Mouse (Mus musculus): ENCODE data around the gene Wdr77. TPM values are rescaled to one million over a fixed set of nuclear protein-coding genes. Genes with fewer than 3 reads are reported as not detected.

Gene Wdr77
- polyA plus RNA-seq, 1 experiment from 2014 or later: 133 TPM

DNA sequence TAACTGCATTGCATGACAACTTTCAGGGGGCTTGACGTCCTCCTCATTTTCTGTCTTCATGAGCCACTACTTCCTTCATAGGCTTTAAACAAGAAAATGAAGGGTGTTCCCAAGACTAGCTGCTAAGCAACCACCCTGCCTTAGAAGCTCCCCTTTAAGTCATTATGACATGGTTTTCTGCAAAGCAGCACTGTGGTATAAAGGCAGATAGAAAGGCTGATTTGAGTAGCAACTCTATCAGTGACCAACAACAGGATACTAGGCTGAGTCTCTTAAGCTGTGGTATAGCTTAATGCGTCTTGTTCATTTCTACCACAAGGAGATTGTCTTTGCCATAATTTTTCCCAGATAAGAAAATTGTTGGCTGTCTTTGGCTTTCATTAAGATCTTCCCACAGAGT lies 55.4 kb downstream of the Wdr77 start, which contains the start of gene Pifo:
Gene Pifo (minus strand): TSS at position 101 of the 400 bp plus-strand sequence.
- WGBS: 88% methylated on average over 2 of the region's 2 CpGs
- ATAC-seq: no peak
- Histone ChIP-seq H3K27me3 (replicated peaks) (no peaks in the 10 kb centered on the region), H3K27ac (no peak within 1 kb of the TSS), H3K9me3 (no peaks in the 10 kb centered on the region), H3K4me1 (replicated peaks) (no peaks in the 10 kb centered on the region), H3K4me3 (replicated peaks) (no peak within 1 kb of the TSS), H3K4me2 (replicated peaks) (no peak within 1 kb of the TSS), H3K36me3 (no peaks in the 10 kb centered on the region), H3K9ac (no peak within 1 kb of the TSS)

Other genes with a start within 250 kb of the Wdr77 start
- 116 and 133 TPM in 2 replicates for gene Rap1a, start 158.0 kb upstream of the Wdr77 start, polyA plus RNA-seq (2015; fragmentation: Nextera tagmentation; extraction: Ambion mirVana)
- 0.15 and 0.39 TPM in 2 replicates for gene Adora3, start 88.5 kb upstream of the Wdr77 start, polyA plus RNA-seq (2015; fragmentation: Nextera tagmentation; extraction: Ambion mirVana)
- 0.24 and 0.52 TPM in 2 replicates for gene Tmigd3, start 88.5 kb upstream of the Wdr77 start, polyA plus RNA-seq (2015; fragmentation: Nextera tagmentation; extraction: Ambion mirVana)
- gene I830077J02Rik, start 26.7 kb upstream of the Wdr77 start, polyA plus RNA-seq (2015; fragmentation: Nextera tagmentation; extraction: Ambion mirVana): 1.5 and 1.7 TPM in 2 replicates
- 600 and 651 TPM in 2 replicates for gene Atp5f1, start 730 bp downstream of the Wdr77 start, polyA plus RNA-seq (2015; fragmentation: Nextera tagmentation; extraction: Ambion mirVana)
- gene Ovgp1, start 14.3 kb downstream of the Wdr77 start, polyA plus RNA-seq (2015; fragmentation: Nextera tagmentation; extraction: Ambion mirVana): 0.67 and 0.97 TPM in 2 replicates
- not detected in 2 replicates for gene Pifo, start 55.3 kb downstream of the Wdr77 start, polyA plus RNA-seq (2015; fragmentation: Nextera tagmentation; extraction: Ambion mirVana)
- gene Chil5, start 73.4 kb downstream of the Wdr77 start, polyA plus RNA-seq (2015; fragmentation: Nextera tagmentation; extraction: Ambion mirVana): 0.25 TPM in 1 of 2 replicates, not detected in the other
- gene Chia1, start 153.9 kb downstream of the Wdr77 start, polyA plus RNA-seq (2015; fragmentation: Nextera tagmentation; extraction: Ambion mirVana): not detected in 2 replicates
- 0.24 and 0.56 TPM in 2 replicates for gene Chil3, start 208.2 kb downstream of the Wdr77 start, polyA plus RNA-seq (2015; fragmentation: Nextera tagmentation; extraction: Ambion mirVana)